8 mouse cellular contexts compared by ENCODE assay signal in genomic region chr4:100407261-100407874, GRCm38 (mm10).
A peak's percentile ranks its signal among the peaks of the same experiment; 100 is the strongest.
DNase-seq lines count a peak whose midpoint lies in the region; ATAC-seq and TF ChIP-seq lines count a peak whose summit lies in the region.

No protein-coding gene starts in this region.

- H3K27me3 ChIP-seq in embryonic facial prominence, embryonic 13.5 days: no peaks in the 10 kb centered on the region
- no peaks in the 10 kb centered on the region for H3K27me3 ChIP-seq in lung, postnatal 0 days (replicated peaks; ENCODE audit: insufficient read depth, low read length)

- intact Hi-C loops in heart, postnatal 14 days (cut with DNase I): loop anchor here (1.0 to 5.0 kb wide), 5 partner anchors 130 to 465 kb away; partner anchors contain the start of gene Ror1

- 0 out of 2 replicates have a peak, but pooled peaks have one; percentile 31 for TF ChIP-seq EP300 in lung, postnatal 0 days (IDR thresholded peaks at IDR 0.05)

- peak; percentile 88 for TF ChIP-seq CTCF in lung, postnatal 0 days (IDR thresholded peaks at IDR 0.05)

- no peak overlapping the region for H3K4me3 ChIP-seq in embryonic facial prominence, embryonic 13.5 days
- H3K4me3 ChIP-seq in lung, postnatal 0 days (ENCODE audit: low read depth, low read length): no peak overlapping the region

- no peak for ATAC-seq in CD4-positive, CD25-positive, alpha-beta regulatory T cell, adult 4 months
- no peak for ATAC-seq in embryonic facial prominence, embryonic 13.5 days (ENCODE audit: insufficient number of reproducible peaks, insufficient read depth, low FRiP score, low TSS enrichment, low read depth)
- peak; percentile 33 for ATAC-seq in lung, postnatal 0 days

- H3K36me3 ChIP-seq in embryonic facial prominence, embryonic 13.5 days: 0 out of 2 replicates have a peak, but pooled peaks cover 9% of the 10 kb centered on the region
- no peaks in the 10 kb centered on the region for H3K36me3 ChIP-seq in lung, postnatal 0 days (ENCODE audit: insufficient read depth, low read length)

- peak; percentile 59 for DNase-seq in CD4-positive, CD25-positive, alpha-beta regulatory T cell, adult 2 months (ENCODE audit: low read depth, low spot score)
- peak; percentile 75 for DNase-seq in brain, adult 2 months (ENCODE audit: low read depth, low spot score)
- peak; percentile 74 to 85 for DNase-seq in heart, postnatal 14 days
- DNase-seq in layer of hippocampus, adult 18-20 months (ENCODE audit: low spot score in 2 of 2): peak; percentile 58 to 92
- peak; percentile 68 for DNase-seq in lung, postnatal 0 days (ENCODE audit: low spot score)
- DNase-seq in spleen, postnatal 10 days (ENCODE audit: low spot score in 2 of 2): peak; percentile 9 to 63

- WGBS in embryonic facial prominence, embryonic 13.5 days: 22% methylated on average over 9 of the region's 9 CpGs
- WGBS in lung, postnatal 0 days: 28% methylated on average over 9 of the region's 9 CpGs

- H3K4me2 ChIP-seq in embryonic facial prominence, embryonic 13.5 days: 0 out of 2 replicates have a peak overlapping the region, but pooled peaks have one; percentile 9
- H3K4me2 ChIP-seq in lung, postnatal 0 days (replicated peaks; ENCODE audit: low read depth, low read length): peak overlapping the region; percentile 17; the same call in 1 of the 2 replicates

- peak overlapping the region; percentile 39; the same call in 1 of the 2 replicates for H3K27ac ChIP-seq in embryonic facial prominence, embryonic 13.5 days
- H3K27ac ChIP-seq in lung, postnatal 0 days (ENCODE audit: low read length): no peak overlapping the region

- H3K9me3 ChIP-seq in embryonic facial prominence, embryonic 13.5 days: no peaks in the 10 kb centered on the region
- no peaks in the 10 kb centered on the region for H3K9me3 ChIP-seq in lung, postnatal 0 days (ENCODE audit: low read length)

- H3K9ac ChIP-seq in embryonic facial prominence, embryonic 13.5 days: no peak overlapping the region
- H3K9ac ChIP-seq in lung, postnatal 0 days (replicated peaks; ENCODE audit: low read depth): no peak overlapping the region

- H3K4me1 ChIP-seq in embryonic facial prominence, embryonic 13.5 days: peaks cover 10% of the 10 kb centered on the region
- H3K4me1 ChIP-seq in lung, postnatal 0 days (ENCODE audit: insufficient read depth, low read depth, low read length): no peaks in the 10 kb centered on the region
